Mouse (Mus musculus): ENCODE results near the gene Gm572.
A peak's percentile ranks its signal among the peaks of the same experiment; 100 is the strongest.

- peak; percentile 97 for TF ChIP-seq CTCF (IDR thresholded peaks at IDR 0.05; ENCODE audit: control insufficient read depth, insufficient read depth, low read length)
- TF ChIP-seq POLR2A (IDR thresholded peaks at IDR 0.05; ENCODE audit: borderline replicate concordance, control insufficient read depth, low read depth, low read length), result no peak
Measured at GRCm38 (mm10) chr4:148607758-148608157, 35.4 kb upstream of the Gm572 start.
